In genomic region chr2:30474776-30475175, GRCm38 (mm10) we compare ENCODE assay signal across 9 mouse cellular contexts. TPM values are rescaled to one million over a fixed set of nuclear protein-coding genes. Genes with fewer than 3 reads are reported as not detected.
A peak's percentile ranks its signal among the peaks of the same experiment; 100 is the strongest.
DNase-seq lines count a peak whose midpoint lies in the region; ATAC-seq lines count a peak whose summit lies in the region.
"Had no signal": no experiment of that assay in that cellular context is flagged by ENCODE, and none has a peak within 500 bp of the region (broad histone marks: within the 10 kb centered on the region; RNA-seq: fewer than 3 reads in every experiment).

No protein-coding gene starts in this region.

- peak overlapping the region; percentile 85 for H3K4me3 ChIP-seq in lung, embryonic 16.5 days (ENCODE audit: low read length)
- peak overlapping the region; percentile 72 for H3K4me3 ChIP-seq in forebrain, embryonic 15.5 days
- H3K4me3 ChIP-seq in liver, embryonic 12.5 days = peak overlapping the region; percentile 59; the same call in 1 of the 2 replicates
- peak overlapping the region; percentile 95 for H3K4me3 ChIP-seq in stomach, embryonic 16.5 days (replicated peaks; ENCODE audit: low read length)

- peak overlapping the region; percentile 70; the same call in 1 of the 2 replicates for H3K27ac ChIP-seq in lung, embryonic 16.5 days (ENCODE audit: low read length)
- H3K27ac ChIP-seq in forebrain, embryonic 15.5 days (replicated peaks) = no peak overlapping the region
- no peak overlapping the region for H3K27ac ChIP-seq in liver, embryonic 12.5 days
- H3K27ac ChIP-seq in stomach, embryonic 16.5 days (ENCODE audit: low read length) = no peak overlapping the region

- H3K4me1 ChIP-seq in lung, embryonic 16.5 days (replicated peaks; ENCODE audit: control insufficient read depth, insufficient read depth, low read length) = peaks cover 21% of the 10 kb centered on the region
- peaks cover 33% of the 10 kb centered on the region for H3K4me1 ChIP-seq in forebrain, embryonic 15.5 days
- H3K4me1 ChIP-seq in liver, embryonic 12.5 days = peaks cover 18% of the 10 kb centered on the region
- peaks cover 23% of the 10 kb centered on the region; the same call in 1 of the 2 replicates for H3K4me1 ChIP-seq in stomach, embryonic 16.5 days (ENCODE audit: control insufficient read depth, insufficient read depth, low read length)

- no peak for ATAC-seq in lung, embryonic 16.5 days (ENCODE audit: low read depth)
- no peak for ATAC-seq in forebrain, embryonic 15.5 days (replicated peaks)
- no peak for ATAC-seq in liver, embryonic 12.5 days
- ATAC-seq in stomach, embryonic 16.5 days (ENCODE audit: insufficient read depth, low FRiP score) = no peak

- no peaks in the 10 kb centered on the region for H3K9me3 ChIP-seq in lung, embryonic 16.5 days (ENCODE audit: control insufficient read depth, low read length)
- no peaks in the 10 kb centered on the region for H3K9me3 ChIP-seq in forebrain, embryonic 15.5 days
- no peaks in the 10 kb centered on the region for H3K9me3 ChIP-seq in liver, embryonic 12.5 days (replicated peaks)
- no peaks in the 10 kb centered on the region for H3K9me3 ChIP-seq in stomach, embryonic 16.5 days (replicated peaks; ENCODE audit: control insufficient read depth, low read length)

- DNase-seq in lung, postnatal 10 days = no peak
- no peak for DNase-seq in right cerebral cortex, postnatal 4 days
- DNase-seq in kidney, postnatal 25 days = no peak
- DNase-seq in right cerebral cortex, postnatal 25 days = no peak

- H3K36me3 ChIP-seq in lung, embryonic 16.5 days (ENCODE audit: control insufficient read depth, insufficient read depth, low read length) = no peaks in the 10 kb centered on the region
- no peaks in the 10 kb centered on the region for H3K36me3 ChIP-seq in forebrain, embryonic 15.5 days
- H3K36me3 ChIP-seq in liver, embryonic 12.5 days = no peaks in the 10 kb centered on the region
- H3K36me3 ChIP-seq in stomach, embryonic 16.5 days (ENCODE audit: control insufficient read depth, insufficient read depth, low read length) = no peaks in the 10 kb centered on the region

- H3K9ac ChIP-seq in lung, embryonic 16.5 days (ENCODE audit: low read length) = peak overlapping the region; percentile 65
- no peak overlapping the region for H3K9ac ChIP-seq in forebrain, embryonic 15.5 days (replicated peaks)
- H3K9ac ChIP-seq in liver, embryonic 12.5 days = no peak overlapping the region
- H3K9ac ChIP-seq in stomach, embryonic 16.5 days (ENCODE audit: low read length) = peak overlapping the region; percentile 71

- 28% methylated on average over 4 of the region's 4 CpGs for WGBS in lung, embryonic 16.5 days
- 29% methylated on average over 4 of the region's 4 CpGs for WGBS in forebrain, embryonic 15.5 days
- 35% methylated on average over 4 of the region's 4 CpGs for WGBS in liver, embryonic 12.5 days (ENCODE audit: insufficient replicate concordance)
- 34% methylated on average over 4 of the region's 4 CpGs for WGBS in stomach, embryonic 16.5 days

- no peaks in the 10 kb centered on the region for H3K27me3 ChIP-seq in lung, embryonic 16.5 days (ENCODE audit: control insufficient read depth, insufficient read depth, low read depth, low read length)
- H3K27me3 ChIP-seq in forebrain, embryonic 15.5 days = no peaks in the 10 kb centered on the region
- peaks cover 82% of the 10 kb centered on the region for H3K27me3 ChIP-seq in liver, embryonic 12.5 days (replicated peaks)
- H3K27me3 ChIP-seq in stomach, embryonic 16.5 days (ENCODE audit: control insufficient read depth, insufficient read depth, low read length) = no peaks in the 10 kb centered on the region
- H3K27me3 ChIP-seq: Patski had no signal

- peak overlapping the region; percentile 94 for H3K4me2 ChIP-seq in lung, embryonic 16.5 days (ENCODE audit: low read depth, low read length)
- H3K4me2 ChIP-seq in forebrain, embryonic 15.5 days (replicated peaks) = peak overlapping the region; percentile 99
- H3K4me2 ChIP-seq in liver, embryonic 12.5 days = peak overlapping the region; percentile 70
- peak overlapping the region; percentile 76 for H3K4me2 ChIP-seq in stomach, embryonic 16.5 days (ENCODE audit: low read depth, low read length)

RNA-seq across cellular contexts. Expression of gene Ier5l, which starts 0.8 kb away (rescaled TPM):
- polyA plus RNA-seq in lung, embryonic 16.5 days (2015; fragmentation: Nextera tagmentation; extraction: Ambion mirVana) = 1.1 and 1.5 TPM in 2 replicates
- polyA plus RNA-seq in forebrain, embryonic 15.5 days (2015; fragmentation: Nextera tagmentation; extraction: Ambion mirVana) = 2.0 and 2.5 TPM in 2 replicates
- 0.44 and 0.59 TPM in 2 replicates for polyA plus RNA-seq in liver, embryonic 12.5 days (2016; fragmentation: Nextera tagmentation; extraction: Ambion mirVana)
- polyA plus RNA-seq in stomach, embryonic 16.5 days (2015; fragmentation: Nextera tagmentation; extraction: Ambion mirVana) = 0.56 and 0.83 TPM in 2 replicates

RNA-seq across cellular contexts. Expression of gene Ptpa, which starts 58.9 kb away (rescaled TPM):
- 163 TPM in 2 replicates for polyA plus RNA-seq in lung, embryonic 16.5 days (2015; fragmentation: Nextera tagmentation; extraction: Ambion mirVana)
- polyA plus RNA-seq in forebrain, embryonic 15.5 days (2015; fragmentation: Nextera tagmentation; extraction: Ambion mirVana) = 146 and 152 TPM in 2 replicates
- 168 and 173 TPM in 2 replicates for polyA plus RNA-seq in liver, embryonic 12.5 days (2016; fragmentation: Nextera tagmentation; extraction: Ambion mirVana)
- 138 and 146 TPM in 2 replicates for polyA plus RNA-seq in stomach, embryonic 16.5 days (2015; fragmentation: Nextera tagmentation; extraction: Ambion mirVana)

RNA-seq across cellular contexts. Expression of gene Crat, which starts 59.2 kb away (rescaled TPM):
- polyA plus RNA-seq in lung, embryonic 16.5 days (2015; fragmentation: Nextera tagmentation; extraction: Ambion mirVana) = 39.3 and 42.4 TPM in 2 replicates
- polyA plus RNA-seq in forebrain, embryonic 15.5 days (2015; fragmentation: Nextera tagmentation; extraction: Ambion mirVana) = 20.5 and 22.6 TPM in 2 replicates
- 26.0 and 28.6 TPM in 2 replicates for polyA plus RNA-seq in liver, embryonic 12.5 days (2016; fragmentation: Nextera tagmentation; extraction: Ambion mirVana)
- polyA plus RNA-seq in stomach, embryonic 16.5 days (2015; fragmentation: Nextera tagmentation; extraction: Ambion mirVana) = 27.7 and 29.0 TPM in 2 replicates

Comparison
In these comparisons a context has a peak if more than half of its experiments do, and no peak if none do; other contexts are left out.
1. H3K9ac ChIP-seq: peak in lung, embryonic 16.5 days (single experiment) and stomach, embryonic 16.5 days (single experiment); none in forebrain, embryonic 15.5 days (single experiment) and liver, embryonic 12.5 days (single experiment).
2. Peak in every context shown above with its lines, with median percentiles within 50 percentile points of each other: H3K4me2 ChIP-seq and H3K4me3 ChIP-seq.